Mouse (Mus musculus): ENCODE data around the gene Itga5. TPM values are rescaled to one million over a fixed set of nuclear protein-coding genes. Genes with fewer than 3 reads are reported as not detected.

The Itga5 gene
- total RNA-seq, 2 experiments from 2014 or later = 3.4 to 5.8 TPM

DNA sequence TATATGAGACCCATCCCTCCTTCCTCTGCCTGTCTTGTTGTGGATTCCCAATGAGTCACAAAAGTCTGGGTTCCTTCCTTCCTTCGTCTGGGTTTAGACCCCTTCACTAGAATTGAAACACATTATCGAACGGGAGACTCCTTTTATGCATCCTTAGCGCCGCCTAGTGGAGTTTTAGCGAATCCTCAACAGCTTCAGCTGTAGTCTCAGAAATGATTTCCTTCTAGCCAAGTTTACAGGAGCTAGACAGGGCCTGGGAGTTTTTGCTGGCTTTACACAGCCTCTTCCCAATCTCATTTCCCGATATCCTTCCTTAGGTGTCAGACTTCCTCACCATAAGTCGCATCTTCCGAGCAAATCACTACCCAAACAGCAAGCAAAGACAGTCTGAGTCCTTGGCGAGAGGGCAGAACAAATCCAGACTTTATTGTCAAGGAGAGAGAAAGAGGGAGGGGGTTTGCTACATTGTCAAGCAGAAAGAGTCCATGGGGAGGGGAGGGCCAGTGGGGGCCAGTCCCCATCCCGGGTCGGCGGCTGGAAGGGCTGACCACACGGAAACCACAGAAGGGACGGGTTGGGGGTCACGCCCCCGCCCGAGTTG lies 53.0 kb downstream of the Itga5 start:
- DNase-seq (ENCODE audit: low spot score in 2 of 2) = peak in 1 of 2 experiments; percentile 79

DNA sequence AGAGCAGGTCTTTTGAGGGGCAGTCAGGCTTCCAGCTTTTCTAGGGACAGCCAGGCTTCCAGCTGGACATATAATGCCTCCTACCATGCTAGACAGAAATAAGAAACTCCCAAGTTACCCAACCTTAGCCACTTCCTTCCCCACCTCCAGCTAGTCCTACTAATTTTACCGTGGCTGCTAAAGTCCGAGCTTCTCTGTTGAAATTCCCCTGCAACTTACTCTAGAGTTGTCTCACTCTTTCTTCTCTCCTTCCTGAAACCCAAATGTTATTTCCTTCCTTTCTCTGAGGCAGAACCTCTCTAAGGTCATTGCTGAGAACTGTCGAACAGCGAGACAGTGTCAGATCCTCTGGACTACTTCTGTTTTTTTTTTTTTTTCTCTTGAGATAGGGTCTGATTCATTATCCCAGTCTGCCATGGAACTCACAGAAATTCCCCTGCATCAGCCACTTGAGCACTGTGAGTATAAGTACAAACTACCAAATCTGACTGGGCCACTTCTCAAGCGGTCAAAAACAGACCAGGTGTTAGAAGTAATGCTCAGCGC lies 56.1 kb downstream of the Itga5 start, which contains the start of gene Gpr84:
Gpr84 (minus strand) TSS at position 248 of the 546 bp plus-strand sequence.
- no peak for DNase-seq (ENCODE audit: low spot score in 2 of 2)

DNA sequence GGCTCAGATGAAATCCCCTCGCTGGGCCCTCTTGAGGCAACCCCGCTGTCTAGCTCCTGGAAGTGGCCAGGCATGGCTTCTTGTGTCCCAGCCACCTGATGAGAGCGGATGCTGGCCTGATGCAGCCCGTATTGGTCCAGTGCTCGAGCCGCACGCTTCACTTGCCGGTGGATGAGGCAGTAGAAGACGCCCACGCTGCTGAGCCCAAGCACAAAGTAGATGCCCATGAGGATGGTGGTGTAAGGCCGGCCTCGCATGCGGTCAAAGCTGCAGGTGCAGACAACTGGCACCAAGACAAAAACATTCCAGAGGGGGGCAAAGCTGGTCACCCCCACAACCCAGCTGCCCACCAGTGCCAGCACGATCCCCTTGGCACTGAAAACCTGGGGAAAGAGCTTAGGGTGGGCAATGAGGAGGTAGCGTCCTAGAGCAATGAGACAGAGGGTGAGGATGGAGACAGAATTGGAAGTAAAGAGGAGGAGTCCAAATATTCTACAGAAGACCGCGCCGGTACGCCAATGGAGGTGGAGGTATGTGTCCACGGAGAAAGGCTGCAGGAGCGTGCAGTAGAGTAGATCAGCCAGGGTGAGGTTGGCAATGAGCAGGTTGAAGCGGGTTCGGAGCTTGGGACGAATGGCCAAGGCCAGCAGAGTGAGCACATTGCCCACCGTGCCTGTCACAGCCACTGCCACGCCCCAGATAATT lies 57.5 kb downstream of the Itga5 start:
- DNase-seq (ENCODE audit: low spot score in 2 of 2) = no peak

DNA sequence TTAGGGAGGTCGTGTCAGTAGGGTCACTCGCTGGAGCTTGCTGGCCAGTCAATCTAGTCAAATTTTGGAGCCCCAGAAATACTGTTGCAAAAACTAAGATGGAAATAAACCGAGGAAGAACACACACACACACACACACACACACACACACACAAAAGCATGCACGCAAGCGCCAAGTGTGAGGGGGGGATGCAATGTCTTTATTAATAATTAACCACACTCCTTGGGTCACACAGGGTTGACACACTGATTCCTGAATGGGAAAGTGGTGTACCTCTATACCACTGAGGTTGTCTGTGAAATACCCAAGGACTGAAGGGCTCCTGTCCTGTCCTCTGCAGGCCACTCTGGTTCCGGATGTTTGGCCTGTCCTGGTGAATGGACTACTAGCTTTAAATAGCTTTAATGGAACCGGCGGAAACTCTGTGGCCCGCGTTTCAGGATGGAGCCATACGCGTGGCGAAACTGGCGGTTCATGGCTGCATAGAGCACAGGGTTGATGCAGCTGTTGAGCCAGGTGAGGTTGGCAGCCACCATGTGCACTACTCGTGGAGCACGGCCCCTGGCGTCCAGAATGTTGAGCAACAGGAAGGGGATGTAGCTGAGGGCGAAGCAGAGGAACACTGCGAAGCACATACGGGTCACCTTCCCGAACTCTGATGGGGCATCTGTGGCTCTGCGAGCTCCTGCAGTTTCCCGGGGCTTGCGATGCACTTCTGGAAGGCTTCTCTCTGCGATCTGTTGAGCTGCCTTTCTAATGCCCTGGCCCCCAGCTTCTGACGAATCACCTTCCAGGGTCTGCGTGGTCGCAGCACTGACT lies 58.3 kb downstream of the Itga5 start:
- DNase-seq (ENCODE audit: low spot score in 2 of 2) = no peak

DNA sequence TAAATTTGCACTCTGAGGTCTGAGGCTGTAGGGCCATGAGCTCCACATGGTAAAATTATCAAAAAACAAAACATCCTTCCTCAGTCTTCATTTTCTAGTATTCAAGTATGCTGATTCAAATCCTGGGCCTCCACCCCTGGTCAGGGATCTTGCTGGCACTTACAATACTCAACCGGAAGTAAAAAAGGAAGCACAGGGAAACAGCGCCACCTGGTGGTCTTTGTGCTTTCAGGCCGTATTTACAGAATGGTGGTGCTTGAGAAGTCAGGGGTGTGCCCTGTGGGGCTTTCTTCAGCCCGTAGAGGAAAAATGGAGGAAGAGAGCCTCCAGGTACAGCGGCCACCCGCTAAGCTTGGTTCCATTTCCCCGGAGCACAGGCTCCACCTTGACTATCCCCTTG lies 59.4 kb downstream of the Itga5 start:
- peak; percentile 92 to 95 for DNase-seq (ENCODE audit: low spot score in 2 of 2)

DNA sequence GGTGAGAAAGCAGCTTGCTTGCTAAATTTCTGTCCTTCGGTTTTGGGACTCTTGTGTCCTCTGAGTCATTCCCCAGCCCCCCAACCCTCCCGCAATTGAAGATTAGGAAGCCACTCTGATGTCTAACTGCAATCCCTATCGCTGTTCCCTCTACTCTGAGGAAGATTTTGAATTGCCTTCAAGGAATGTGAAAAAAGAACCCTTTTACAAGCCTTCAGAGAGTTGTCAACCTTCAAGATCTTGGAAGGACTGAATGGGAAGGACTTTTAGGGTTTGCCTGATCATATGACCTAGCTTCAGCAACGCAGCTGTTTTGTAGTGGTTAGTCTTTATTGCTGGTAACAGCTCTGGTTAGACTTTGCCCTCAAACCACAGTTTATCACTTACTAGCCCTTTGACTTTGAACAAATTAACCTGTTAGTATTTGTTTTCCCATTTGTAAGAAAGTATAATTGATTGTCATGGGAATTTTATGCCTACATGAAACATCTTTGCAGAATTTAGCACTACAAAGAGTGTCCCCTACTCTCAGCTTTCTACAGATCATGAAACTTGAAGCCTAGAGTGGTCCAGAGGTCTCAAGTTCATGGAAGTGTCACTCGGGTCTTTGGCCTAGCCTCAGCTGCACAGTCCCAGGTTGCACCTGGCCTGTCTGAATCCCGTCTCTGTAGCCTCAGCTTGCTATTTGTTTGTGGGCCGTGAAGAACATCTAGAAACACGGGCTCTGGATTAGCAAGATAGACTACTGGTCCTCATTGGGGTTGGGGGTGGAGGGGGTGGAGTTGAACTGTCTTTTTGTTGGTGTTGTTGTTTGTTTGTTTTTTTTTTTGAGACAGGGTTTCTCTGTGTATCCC lies 60.5 kb downstream of the Itga5 start:
- no peak for DNase-seq (ENCODE audit: low spot score in 2 of 2)

DNA sequence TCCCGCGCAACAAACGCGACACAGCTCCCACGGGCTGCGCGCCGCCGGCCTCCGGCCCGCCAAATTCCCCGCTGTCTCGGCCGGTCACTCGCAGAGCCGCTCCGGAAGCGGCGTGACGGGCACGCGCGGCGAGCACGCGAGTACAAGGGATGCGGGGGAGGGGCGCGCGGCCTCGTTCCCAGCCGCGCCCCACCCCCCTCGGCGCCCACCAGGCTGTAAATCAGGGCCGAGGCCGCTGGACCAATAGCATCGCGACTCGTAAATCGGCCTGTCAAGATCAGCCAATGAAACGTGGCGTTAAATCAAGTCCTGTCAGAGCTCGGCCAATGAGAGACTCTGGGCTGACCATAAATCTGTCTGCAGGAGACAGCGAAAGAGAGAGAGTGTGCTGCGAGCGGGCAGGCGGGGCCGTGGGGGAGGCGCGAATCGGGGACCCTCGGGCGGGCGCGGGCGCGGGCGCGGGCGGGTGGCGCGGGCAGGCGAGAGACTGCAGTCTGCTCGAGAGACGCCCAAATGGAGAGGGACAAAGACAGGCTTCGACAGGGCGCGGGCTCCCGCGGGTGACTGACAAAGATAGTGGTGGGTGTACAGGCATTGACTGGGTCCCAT lies 61.4 kb downstream of the Itga5 start:
- peak; percentile 95 to 99 for DNase-seq (ENCODE audit: low spot score in 2 of 2)

DNA sequence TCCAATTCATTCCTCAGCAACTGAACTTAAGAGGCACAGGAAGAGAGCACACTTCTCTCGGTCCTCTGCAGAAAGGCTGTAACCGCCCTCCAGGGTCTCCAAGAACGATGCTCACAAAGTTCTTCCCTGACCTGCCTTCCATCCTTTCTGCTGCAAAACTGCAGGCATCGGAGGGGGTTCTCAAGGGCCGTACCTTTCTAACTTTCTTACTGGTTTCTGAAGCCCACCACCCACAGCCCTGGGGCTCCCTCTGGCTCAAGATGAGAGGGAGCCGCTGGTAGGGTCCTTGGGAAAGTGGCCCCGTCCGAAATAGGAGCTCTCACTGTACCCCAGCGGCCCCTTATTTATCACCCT lies 62.0 kb downstream of the Itga5 start:
- DNase-seq (ENCODE audit: low spot score in 2 of 2) = no peak

DNA sequence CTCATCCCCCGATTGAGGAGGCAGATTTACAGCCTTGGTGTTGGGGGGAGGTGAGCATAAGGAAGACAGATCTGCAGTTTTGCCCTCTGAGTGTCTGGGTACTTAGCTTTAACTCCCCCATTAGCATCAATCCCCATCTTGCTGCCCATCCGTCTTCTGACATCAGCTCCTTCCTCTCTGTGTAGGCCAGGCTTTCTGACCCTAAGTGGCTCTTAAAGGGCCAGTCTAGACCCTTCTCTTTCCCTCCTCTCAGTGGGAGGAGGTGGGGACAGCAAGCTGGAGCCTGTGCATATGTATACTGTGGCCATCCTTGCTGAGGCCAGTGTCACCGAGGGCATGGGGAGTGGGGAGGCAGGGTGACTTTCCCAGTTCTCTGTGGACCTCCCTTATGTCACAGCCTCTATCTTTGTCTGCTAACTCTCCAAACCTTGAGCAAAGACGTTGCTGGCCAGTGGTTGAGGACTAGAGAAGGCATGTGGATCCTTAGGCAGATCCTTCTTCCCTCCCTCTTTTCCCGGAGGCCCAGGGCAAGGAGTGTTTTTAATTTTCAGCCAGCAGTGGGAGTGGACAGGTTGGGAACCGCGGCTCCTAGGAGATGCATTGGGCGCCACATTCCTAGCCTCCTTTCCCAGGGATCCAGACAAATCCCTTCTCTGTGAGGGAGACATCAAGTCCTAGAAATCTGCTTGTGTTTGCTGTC lies 62.5 kb downstream of the Itga5 start:
- DNase-seq (ENCODE audit: low spot score in 2 of 2) = no peak

DNA sequence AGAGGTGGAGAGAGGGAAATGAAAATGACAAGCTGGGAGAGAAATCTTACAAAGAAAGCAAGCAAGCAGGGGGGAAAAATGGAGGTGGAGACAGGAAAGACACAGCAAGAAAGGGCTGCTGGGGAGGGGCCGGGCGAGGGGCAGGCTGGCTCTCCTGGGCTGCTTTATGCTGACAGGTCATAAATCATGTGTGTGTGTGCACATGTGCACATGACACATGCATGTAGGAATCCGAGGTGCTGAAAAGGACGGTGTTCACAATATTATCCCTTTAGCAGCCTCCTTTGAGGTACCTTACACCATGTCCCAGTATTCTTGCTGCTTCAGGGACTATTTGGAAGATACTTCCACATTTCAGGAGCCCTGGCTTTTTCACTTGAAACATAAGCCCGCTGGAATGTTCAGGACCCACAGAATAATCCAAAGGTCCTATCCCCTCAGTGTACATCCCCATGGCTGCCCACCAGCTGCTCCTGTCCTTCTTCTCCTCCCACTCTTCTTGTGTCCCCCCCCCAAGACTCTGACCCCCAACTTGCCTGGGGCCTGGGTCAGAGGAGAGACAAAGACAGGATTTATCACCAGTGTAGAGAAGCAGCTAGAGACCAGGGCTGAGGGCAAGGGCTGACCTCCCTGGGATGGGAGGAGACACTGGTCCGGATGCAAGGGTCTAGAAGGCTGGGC lies 64.1 kb downstream of the Itga5 start:
- DNase-seq (ENCODE audit: low spot score in 2 of 2) = no peak

DNA sequence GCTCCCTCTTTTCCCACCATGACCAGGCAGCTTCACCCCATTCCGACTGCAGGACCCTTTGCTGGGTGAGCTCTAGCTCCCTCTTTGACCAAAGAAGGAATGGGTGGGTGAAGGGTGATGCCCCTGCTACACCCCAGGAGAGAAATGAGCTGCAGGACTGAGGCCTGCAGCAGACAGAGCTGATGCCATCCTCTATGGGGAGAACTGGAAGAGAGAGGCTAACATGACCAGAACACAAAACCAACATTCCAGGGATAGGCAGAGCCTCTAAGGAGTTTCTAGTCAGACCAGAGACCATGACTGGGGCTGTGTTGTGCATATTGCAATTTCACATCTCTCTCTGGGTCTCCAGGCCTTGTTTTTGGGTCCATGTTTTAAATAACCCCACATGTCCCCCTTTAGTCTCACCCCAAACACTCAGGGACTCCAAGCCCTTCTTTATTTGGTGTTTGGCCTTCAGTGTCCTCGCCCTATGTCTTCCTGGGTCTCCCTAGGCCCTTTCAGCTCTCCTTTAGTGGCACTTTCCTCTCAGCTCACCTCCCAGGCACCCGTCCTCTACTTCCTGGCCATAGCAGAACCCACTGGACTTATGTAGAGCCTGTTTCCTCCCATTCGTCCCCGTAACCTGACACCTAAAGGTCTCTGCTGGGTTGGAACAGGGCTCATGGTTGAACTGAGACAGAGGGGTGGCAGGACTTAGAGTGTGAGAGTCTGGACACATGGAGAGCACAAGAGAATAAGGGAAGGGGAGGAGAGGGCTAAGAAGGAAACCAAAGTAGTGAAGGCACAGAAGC lies 64.8 kb downstream of the Itga5 start:
- no peak for DNase-seq (ENCODE audit: low spot score in 2 of 2)

DNA sequence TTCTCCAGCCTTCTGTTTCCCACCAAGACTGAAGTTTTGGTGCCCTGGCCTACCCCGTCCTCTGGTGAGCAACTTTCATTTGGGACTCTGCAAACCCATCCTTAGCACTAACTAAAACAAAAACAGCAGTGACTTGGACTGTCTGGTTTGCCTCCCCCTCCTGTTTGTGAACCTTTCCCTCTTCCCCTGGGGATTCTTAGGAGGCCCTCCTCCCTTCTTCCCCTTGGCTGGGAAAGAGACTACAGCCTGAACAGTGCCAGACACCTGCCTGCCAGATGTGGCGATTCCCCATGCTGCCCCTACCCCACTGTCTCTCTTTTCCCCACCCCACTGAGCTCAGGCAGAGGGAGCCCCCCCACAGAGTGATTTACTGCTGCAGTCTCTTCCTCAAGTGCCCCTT lies 65.5 kb downstream of the Itga5 start:
- DNase-seq (ENCODE audit: low spot score in 2 of 2) = no peak

DNA sequence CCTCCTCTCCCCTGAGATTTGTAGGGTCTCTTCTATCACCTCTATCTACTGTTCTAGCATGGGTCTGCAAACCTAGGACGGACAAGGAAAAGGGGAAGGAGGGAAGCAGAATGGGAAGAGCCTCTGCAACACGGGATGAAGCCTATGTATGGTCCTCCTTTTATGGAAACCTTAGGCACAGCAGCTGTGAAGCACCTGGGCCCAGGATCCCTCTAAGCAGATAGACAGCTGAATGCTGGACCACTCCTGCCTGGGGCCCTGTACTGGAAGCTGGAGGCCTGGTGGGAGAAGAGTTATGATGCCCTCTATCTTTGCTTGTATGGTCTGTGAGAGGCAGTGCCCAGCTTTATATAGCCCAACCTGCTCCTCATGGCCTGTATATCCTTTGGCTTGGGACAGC lies 66.0 kb downstream of the Itga5 start:
- DNase-seq (ENCODE audit: low spot score in 2 of 2) = no peak

DNA sequence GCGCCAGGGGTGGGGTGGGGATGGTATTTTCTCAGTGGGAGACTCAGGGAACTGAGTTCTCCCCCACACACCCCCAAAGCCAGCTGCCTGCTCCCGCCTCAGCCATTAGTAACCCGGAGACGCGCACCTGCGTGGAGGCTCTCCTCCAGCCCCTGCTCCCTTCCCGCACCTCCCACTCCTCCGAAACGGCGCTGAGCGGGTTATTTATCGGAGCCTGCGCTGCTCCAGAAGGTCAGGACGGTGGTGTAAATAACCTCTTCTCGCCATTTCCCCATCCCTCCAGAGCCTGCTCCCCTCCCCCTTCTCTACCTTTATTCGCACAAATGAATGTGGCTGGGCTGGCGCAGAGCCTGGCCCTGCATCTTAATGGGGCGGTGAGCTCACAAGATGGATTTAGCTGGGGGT lies 66.5 kb downstream of the Itga5 start:
- no peak for DNase-seq (ENCODE audit: low spot score in 2 of 2)

DNA sequence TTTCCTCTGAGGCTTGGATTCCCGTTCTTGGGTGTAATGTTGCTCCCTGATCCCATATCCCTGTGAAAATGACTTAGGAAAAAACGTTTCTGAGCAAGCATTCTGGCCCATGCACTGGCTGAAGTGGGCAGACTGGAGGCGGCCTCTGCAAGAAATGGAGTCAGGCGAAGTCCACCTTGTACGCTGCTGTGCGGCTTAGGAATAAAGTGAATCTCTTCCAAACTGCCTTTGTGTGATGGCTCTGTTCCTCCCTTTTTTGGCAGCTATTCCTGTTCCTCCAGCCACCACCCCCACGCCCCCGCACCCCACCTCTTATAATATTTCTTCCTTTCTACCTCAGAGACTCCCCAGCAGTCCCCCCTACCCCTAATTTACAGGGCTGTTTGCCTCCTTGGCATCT lies 66.9 kb downstream of the Itga5 start:
- no peak for DNase-seq (ENCODE audit: low spot score in 2 of 2)

DNA sequence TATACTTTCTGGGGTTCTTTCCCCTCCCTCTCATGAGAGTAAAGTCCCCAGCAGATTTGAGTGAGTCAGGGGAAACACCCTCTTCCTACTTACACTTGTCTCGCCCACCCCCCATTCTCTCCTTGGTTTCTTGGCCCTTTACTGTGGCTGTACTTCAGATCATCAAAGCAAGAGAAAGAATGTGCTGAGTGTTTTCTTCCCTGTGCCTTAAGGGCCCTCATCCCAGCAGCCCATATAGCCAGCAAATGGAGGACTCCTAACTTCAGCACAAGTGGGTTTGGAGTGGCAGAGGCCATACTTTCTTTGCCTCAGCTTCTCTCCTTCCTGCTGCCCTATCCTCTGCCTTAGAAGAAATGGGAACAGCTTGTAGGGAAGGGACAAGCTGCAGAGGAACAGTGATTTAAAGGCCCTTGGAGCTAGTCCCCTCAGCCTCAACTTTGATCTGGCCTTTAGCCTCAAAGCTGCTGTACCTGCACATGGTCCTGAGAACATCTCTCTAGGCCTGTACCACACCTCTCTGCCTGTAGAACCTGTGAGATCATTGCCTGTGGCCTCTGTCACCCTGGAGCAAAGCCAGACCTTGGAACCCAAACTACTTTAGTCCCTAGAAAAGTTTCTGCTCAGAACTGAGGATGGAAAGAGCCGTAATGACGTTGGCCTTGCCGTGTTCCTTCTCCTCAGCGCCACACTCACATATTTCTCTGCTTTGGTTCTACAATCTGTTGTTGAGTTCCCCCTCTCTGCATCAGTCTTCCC lies 67.5 kb downstream of the Itga5 start:
- DNase-seq (ENCODE audit: low spot score in 2 of 2) = no peak

DNA sequence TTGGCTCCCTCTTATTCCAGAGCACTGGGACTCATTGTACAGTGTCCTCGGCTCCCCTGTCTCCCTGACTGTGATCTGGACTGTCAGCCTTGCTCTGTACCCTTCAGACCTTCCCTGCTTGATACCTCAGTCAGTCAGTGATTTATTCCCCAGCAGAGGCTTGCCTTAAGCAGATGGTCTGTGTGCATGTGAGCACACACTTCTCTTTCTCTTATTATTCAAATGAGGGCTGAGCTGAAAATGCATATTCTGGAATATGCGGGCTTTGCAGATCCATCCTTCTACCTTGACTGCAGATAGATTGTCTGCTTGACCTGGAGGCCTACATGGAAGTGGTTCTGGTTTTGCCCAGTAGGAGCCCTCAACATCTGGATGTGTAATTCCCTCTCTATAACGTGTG lies 68.5 kb downstream of the Itga5 start:
- no peak for DNase-seq (ENCODE audit: low spot score in 2 of 2)

DNA sequence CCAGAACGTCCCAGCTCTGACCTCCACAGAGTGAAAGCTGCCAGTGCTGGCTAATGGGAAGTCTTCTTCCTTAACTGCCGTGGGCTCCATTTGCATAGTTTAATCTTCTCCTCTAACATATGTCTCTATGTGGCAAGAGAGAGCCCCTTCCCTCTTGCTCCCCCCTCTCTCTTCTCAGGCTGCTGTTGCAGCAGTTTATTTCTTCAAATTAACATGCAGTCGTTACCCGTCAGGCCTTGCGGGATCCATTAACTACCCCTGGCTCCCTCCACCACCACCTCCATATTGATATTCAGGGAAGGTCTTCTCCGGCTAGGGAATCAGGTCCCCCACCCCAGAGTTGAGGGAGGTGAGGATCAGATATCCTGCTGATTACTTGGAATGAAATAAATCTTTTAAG lies 69.2 kb downstream of the Itga5 start:
- no peak for DNase-seq (ENCODE audit: low spot score in 2 of 2)
